Mouse (Mus musculus) liver, embryonic 16.5 days (tissue): ENCODE measurements around the gene Maats1. TPM values are rescaled to one million over a fixed set of nuclear protein-coding genes. Genes with fewer than 3 reads are reported as not detected.

Source experiments
- ATAC-seq: fragments of 200-750 bp; cut with Nextera tagmentation; 2 replicates; pipeline ENCODE4 v1.8.0; 2017; ENCODE audit warnings: low read depth, mild to moderate bottlenecking, moderate number of reproducible peaks, moderate library complexity
- H3K27ac ChIP-seq: fragments of 300-500 bp; sonication (generic); 2 replicates; pipeline ENCODE4 v1.5.1; 2014; ENCODE audit warnings: mild to moderate bottlenecking, low read length
- H3K27me3 ChIP-seq: fragments of 300-500 bp; sonication (generic); 2 replicates; pipeline ENCODE4 v1.6.1; 2014; ENCODE audit warnings: low read depth, low read length, mixed read lengths; ENCODE audit not compliant: control insufficient read depth, insufficient read depth
- H3K36me3 ChIP-seq: fragments of 300-500 bp; sonication (generic); 2 replicates; pipeline ENCODE4 v1.6.1; 2014; ENCODE audit warnings: mild to moderate bottlenecking; ENCODE audit not compliant: control insufficient read depth, insufficient read depth
- H3K4me1 ChIP-seq: fragments of 300-500 bp; sonication (generic); 2 replicates; pipeline ENCODE4 v1.6.1; 2014; ENCODE audit warnings: low read depth, low read length, mixed read lengths; ENCODE audit not compliant: control insufficient read depth
- H3K4me2 ChIP-seq: fragments of 300-500 bp; sonication (generic); 2 replicates; pipeline ENCODE4 v1.6.1; 2014; ENCODE audit warnings: low read depth, low read length, mixed read lengths
- H3K4me3 ChIP-seq: fragments of 300-500 bp; sonication (generic); 2 replicates; pipeline ENCODE4 v1.5.1; 2014; ENCODE audit warnings: low read depth, mild to moderate bottlenecking, low read length
- H3K9ac ChIP-seq: fragments of 300-500 bp; sonication (generic); 2 replicates; pipeline ENCODE4 v1.6.1; 2014; ENCODE audit warnings: low read depth, low read length
- H3K9me3 ChIP-seq: fragments of 300-500 bp; sonication (generic); replicated peaks from 2 replicates; pipeline ENCODE4 v1.6.1; 2016; ENCODE audit warnings: low read length; ENCODE audit not compliant: control insufficient read depth
- WGBS: fragments of 180-500 bp; shearing (Covaris S2); extraction: QIAGEN DNeasy Blood & Tissue Kit; methylation state at CpG from one replicate; pipeline ENCODE4 v1.1.7; 2014; ENCODE audit not compliant: insufficient replicate concordance; 5-methylcytosine and 5-hydroxymethylcytosine counted together
- polyA plus RNA-seq: library from polyadenylated mRNA; unstranded; fragments of >200 nt; fragmentation: Nextera tagmentation; extraction: Ambion mirVana; gene quantifications from 2 replicates; pipeline ENCODE4 v1.2.1, GENCODE M21; 2015

The Maats1 gene
- polyA plus RNA-seq, 1 experiment from 2014 or later: 0.06 TPM

DNA sequence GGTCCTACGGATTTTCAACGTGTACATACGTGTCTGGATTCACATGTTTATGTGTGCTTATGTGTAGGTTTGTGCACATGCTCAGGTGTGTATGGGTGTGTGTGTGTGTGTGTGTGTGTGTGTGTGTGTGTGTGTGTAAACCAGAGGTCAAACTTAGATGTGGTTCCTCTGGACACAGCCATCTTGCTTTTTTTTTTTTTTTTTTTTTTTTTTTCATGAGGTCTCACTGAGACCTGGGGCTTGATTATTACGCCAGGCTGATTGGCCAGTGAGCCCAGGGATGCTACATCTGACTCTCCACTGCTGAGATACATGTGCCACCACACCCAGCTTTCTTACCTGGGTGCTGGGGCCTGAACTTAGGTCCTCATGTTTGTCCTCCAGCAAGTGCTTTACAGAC lies 22.9 kb downstream of the Maats1 start:
- no peaks in the 10 kb centered on the region for H3K36me3 ChIP-seq
- no peak overlapping the region for H3K9ac ChIP-seq
- H3K27me3 ChIP-seq: no peaks in the 10 kb centered on the region
- no peak overlapping the region for H3K27ac ChIP-seq
- no peak overlapping the region for H3K4me2 ChIP-seq
- 67% methylated on average over 4 of the region's 4 CpGs for WGBS
- no peaks in the 10 kb centered on the region for H3K4me1 ChIP-seq
- no peak overlapping the region for H3K4me3 ChIP-seq
- H3K9me3 ChIP-seq: no peaks in the 10 kb centered on the region
- no peak for ATAC-seq

DNA sequence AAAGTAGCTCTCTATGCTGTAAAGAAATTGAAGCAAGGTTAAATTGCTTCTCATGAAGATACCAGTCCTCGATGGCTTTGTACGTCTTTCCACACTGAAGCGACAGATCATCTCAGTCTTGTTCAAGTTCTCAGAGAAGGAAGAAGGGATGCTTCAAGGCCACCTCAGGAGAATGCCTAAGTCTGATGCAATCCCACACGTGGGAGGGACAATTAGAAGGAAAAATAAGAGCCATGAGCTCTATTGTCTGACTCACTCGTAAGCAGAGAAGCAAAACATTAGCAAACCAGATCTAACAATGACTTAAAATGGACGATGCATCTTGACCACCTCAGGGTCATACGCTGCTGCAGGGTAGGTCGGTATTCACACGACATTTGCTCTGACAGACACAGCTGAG lies 23.5 kb downstream of the Maats1 start:
- 67% methylated on average over 9 of the region's 9 CpGs for WGBS
- no peaks in the 10 kb centered on the region for H3K36me3 ChIP-seq
- H3K4me1 ChIP-seq: no peaks in the 10 kb centered on the region
- no peak for ATAC-seq
- H3K27me3 ChIP-seq: no peaks in the 10 kb centered on the region
- H3K27ac ChIP-seq: no peak overlapping the region
- H3K9me3 ChIP-seq: no peaks in the 10 kb centered on the region
- H3K9ac ChIP-seq: no peak overlapping the region
- no peak overlapping the region for H3K4me3 ChIP-seq
- H3K4me2 ChIP-seq: no peak overlapping the region

DNA sequence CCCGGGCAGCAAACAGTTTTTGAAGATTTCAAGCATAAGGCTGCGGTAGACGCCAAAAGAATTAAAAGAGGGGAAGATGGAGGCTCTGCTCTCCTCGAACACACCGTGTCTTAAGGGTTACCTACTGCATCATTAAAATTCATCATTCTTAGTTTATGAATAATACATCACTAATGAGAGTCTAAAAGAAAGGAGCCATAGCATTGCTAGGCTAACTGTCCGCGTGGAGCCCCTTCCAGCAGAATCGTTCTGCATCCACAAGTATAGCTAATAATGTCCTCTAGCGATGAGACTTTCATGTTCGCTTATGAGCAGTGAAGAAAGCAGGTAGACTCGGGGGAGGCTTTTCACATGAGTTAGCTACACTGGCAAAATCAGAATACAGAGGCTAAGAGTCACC lies 33.7 kb downstream of the Maats1 start:
- H3K27ac ChIP-seq: no peak overlapping the region
- 74% methylated on average over 11 of the region's 11 CpGs for WGBS
- no peaks in the 10 kb centered on the region for H3K4me1 ChIP-seq
- H3K9me3 ChIP-seq: no peaks in the 10 kb centered on the region
- H3K4me2 ChIP-seq: no peak overlapping the region
- no peaks in the 10 kb centered on the region for H3K27me3 ChIP-seq
- H3K4me3 ChIP-seq: no peak overlapping the region
- no peak for ATAC-seq
- H3K36me3 ChIP-seq: no peaks in the 10 kb centered on the region
- H3K9ac ChIP-seq: no peak overlapping the region

DNA sequence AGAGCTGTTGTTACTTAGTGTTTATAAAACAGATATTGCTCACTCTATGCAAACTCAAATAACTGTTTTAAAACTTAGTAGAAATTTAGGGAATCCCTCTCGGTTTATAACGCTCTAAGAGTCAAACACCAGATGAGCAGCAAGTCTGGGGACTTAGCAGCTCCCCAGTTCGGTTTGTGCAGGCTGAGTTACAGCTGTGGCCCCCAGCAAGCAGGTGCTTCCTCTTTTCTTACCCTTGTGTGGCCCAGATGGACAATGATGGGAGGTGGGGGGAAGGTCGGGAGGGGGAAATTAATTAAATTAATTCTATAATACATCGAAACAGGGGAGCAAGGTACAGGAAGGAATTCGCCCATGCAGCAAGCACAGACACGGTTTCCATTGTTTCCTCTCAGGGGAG lies 34.3 kb downstream of the Maats1 start:
- WGBS: 24% methylated on average over 7 of the region's 7 CpGs
- Histone ChIP-seq H3K9me3 (no peaks in the 10 kb centered on the region), H3K36me3 (no peaks in the 10 kb centered on the region), H3K4me1 (no peaks in the 10 kb centered on the region), H3K4me3 (no peak overlapping the region), H3K27ac (no peak overlapping the region), H3K4me2 (no peak overlapping the region), H3K9ac (no peak overlapping the region), H3K27me3 (no peaks in the 10 kb centered on the region)
- no peak for ATAC-seq

DNA sequence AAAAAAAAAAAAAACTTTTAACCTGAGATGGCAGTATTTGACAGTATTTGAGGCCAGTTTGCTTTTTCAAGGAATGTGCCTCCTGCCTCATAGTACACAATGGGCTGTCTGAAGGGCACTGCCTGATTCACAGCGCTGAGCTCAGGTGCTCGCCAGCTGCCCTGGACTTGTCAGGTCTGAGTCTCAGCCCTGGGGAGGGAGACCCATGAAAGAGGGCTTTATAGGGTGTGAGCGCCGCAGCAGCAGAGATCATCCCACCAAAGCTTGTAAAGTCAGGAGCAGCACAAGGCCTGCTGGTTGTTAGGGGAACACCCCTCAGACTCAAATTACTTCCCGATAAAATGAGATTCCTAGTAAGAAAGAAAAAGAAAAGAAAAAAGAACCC lies 34.7 kb downstream of the Maats1 start:
- 59% methylated on average over 5 of the region's 5 CpGs for WGBS
- no peak overlapping the region for H3K4me3 ChIP-seq
- H3K9ac ChIP-seq: no peak overlapping the region
- H3K27ac ChIP-seq: no peak overlapping the region
- no peaks in the 10 kb centered on the region for H3K36me3 ChIP-seq
- H3K4me2 ChIP-seq: no peak overlapping the region
- no peaks in the 10 kb centered on the region for H3K9me3 ChIP-seq
- ATAC-seq: no peak
- no peaks in the 10 kb centered on the region for H3K27me3 ChIP-seq
- H3K4me1 ChIP-seq: no peaks in the 10 kb centered on the region

DNA sequence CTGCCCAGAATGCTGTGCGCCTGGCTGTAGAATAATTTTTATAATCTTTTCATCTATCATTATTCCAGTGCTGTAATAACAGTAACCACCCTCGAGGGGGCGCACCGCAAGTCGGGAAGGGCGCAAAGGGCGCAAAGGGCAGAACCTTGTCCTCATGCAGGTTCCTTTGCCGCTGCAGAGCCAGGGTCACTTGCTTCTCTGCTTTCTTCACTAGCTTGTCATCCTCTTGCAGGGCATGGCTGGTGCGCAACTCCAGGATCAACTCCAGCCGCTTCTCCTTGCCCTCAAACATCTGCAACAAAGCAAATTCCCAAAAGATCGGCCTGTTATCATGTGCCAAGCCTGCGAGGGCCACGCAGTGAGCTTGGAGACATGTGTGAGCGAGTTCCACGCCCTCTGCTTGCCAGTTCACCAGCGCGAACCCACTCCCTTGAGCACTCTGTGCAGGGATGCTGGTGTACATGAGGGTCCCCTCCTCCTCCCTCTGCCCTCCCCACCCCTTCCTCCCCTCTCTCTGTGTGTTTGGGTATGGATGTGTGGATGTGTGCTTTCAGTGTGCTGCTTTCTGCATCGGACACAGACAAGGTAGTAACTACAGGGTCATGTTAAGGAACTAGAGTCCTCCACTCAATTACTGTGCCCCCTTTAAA lies 35.2 kb downstream of the Maats1 start:
- WGBS: 45% methylated on average over 18 of the region's 18 CpGs
- ATAC-seq: no peak
- H3K4me1 ChIP-seq: no peaks in the 10 kb centered on the region
- no peak overlapping the region for H3K4me3 ChIP-seq
- H3K27ac ChIP-seq: no peak overlapping the region
- H3K4me2 ChIP-seq: no peak overlapping the region
- no peaks in the 10 kb centered on the region for H3K9me3 ChIP-seq
- no peaks in the 10 kb centered on the region for H3K27me3 ChIP-seq
- no peak overlapping the region for H3K9ac ChIP-seq
- no peaks in the 10 kb centered on the region for H3K36me3 ChIP-seq

DNA sequence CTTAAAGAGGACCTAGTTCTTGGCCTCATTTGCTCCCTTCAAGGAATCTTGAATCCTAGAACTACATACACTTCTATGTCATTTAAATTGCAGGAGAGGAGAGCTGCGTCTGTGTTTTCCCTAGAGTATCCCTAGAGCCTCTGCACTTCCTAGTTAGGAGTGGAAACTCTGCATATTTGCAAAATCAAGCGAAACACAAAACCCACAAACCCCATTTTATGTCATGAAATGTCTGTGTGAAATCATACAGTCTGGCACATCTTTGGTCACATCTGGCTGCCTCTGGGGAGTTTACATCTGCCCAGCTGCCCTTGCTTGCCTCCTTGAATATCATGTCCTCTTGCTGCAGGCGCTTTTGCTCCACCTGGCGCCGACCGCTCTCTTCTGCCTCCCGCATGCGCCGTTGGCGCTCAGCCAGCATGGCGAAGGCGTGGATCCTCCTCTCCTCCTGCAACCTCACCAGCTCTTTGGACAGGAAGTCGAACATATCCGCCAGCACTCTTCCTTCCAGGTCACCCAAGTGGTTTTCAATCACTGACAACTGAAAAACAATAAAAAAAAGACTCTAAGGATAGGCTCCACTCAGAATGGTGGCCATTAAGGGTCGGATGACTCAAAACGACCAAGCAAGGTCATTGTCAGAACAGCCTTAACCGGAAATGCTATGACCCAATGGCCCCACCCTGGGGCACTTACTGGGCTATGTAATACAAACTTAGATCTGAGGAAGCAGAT lies 37.3 kb downstream of the Maats1 start:
- H3K9ac ChIP-seq: no peak overlapping the region
- no peaks in the 10 kb centered on the region for H3K9me3 ChIP-seq
- 0 out of 2 replicates have a peak, but pooled peaks have one; percentile 27 for ATAC-seq
- no peak overlapping the region for H3K4me2 ChIP-seq
- no peaks in the 10 kb centered on the region for H3K4me1 ChIP-seq
- H3K27ac ChIP-seq: no peak overlapping the region
- no peaks in the 10 kb centered on the region for H3K27me3 ChIP-seq
- H3K4me3 ChIP-seq: no peak overlapping the region
- WGBS: 65% methylated on average over 17 of the region's 17 CpGs
- no peaks in the 10 kb centered on the region for H3K36me3 ChIP-seq

DNA sequence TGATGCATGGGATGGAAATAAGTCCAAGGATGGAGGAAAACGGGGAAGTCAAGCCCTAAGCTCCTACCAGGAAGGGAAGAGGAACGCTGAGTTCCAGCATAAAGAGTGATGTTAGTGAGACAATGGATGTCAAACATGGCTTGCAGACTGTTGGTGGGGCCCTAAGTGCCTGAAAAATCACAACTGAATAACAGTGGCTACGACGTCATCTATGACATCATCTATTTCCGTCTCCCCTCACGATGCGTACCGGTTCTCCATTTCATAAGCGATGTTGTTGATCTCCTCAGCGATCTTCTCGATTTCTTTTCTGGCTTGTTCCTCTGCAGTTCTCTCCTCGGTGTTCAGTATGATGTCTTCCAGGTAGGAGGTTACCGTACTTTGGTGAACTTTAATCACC lies 39.6 kb downstream of the Maats1 start:
- Histone ChIP-seq H3K36me3 (no peaks in the 10 kb centered on the region), H3K27me3 (no peaks in the 10 kb centered on the region), H3K9ac (no peak overlapping the region), H3K4me1 (no peaks in the 10 kb centered on the region), H3K27ac (no peak overlapping the region), H3K4me3 (no peak overlapping the region), H3K9me3 (no peaks in the 10 kb centered on the region), H3K4me2 (no peak overlapping the region)
- WGBS: 77% methylated on average over 13 of the region's 13 CpGs
- no peak for ATAC-seq

DNA sequence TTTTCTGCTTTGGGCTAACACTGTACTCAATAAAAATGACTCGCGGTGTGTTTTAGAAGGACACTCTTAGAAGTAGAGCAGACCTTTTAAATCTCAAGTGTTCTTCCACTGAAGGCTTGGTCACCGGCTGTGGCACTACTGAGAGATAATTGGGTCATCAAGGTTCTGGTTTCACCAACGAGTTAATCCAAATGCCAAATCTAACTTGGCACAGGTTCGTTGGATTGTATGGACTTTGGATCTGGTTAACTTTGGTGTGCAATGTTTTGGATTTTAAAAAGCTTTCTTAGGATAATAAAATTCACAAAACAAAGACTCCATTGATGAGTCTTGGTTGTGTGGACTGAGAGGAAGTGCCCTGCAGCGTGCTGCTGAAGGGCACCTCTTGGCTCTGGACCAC lies 43.5 kb downstream of the Maats1 start:
- Histone ChIP-seq H3K27me3 (no peaks in the 10 kb centered on the region), H3K9me3 (no peaks in the 10 kb centered on the region), H3K4me3 (no peak overlapping the region), H3K4me2 (no peak overlapping the region), H3K4me1 (no peaks in the 10 kb centered on the region; the same call in 1 of the 2 replicates), H3K9ac (no peak overlapping the region), H3K36me3 (no peaks in the 10 kb centered on the region), H3K27ac (no peak overlapping the region)
- 74% methylated on average over 6 of the region's 6 CpGs for WGBS
- no peak for ATAC-seq
